Mouse (Mus musculus) mouse trophoblast stem cell (cell line): ENCODE data around the gene Ccdc117.
"Not testable (repeated sequence)": the region's sequence is repeated elsewhere in the genome, so short reads cannot be mapped to it uniquely, and the experiment has no call there.

Source experiments
- in situ Hi-C, 2 experiments: fragments of 300-500 bp; cut with MseI, MboI; formaldehyde crosslinking; loops; 2 replicates in 1 of 2; 3 replicates in 1 of 2; pipeline ENCODE4 v1.15.1; 2025

Ccdc117 gene

GRCm38 (mm10) chr11:5541799-5542481 is at the start of gene Ccdc117:
Ccdc117 (minus strand) TSS chr11:5542187.
- in situ Hi-C loops, result no loop called here

- in situ Hi-C loops, result no loop called here
These were observed 33.1 kb upstream of the Ccdc117 start for GRCm38 (mm10) chr11:5575046-5575445.

- in situ Hi-C loops, result no loop called here
These were observed 31.8 kb upstream of the Ccdc117 start for GRCm38 (mm10) chr11:5573821-5574220.

GRCm38 (mm10) chr11:5571856-5572255 is 29.9 kb upstream of the Ccdc117 start:
- in situ Hi-C loops, result no loop called here

- in situ Hi-C loops, result no loop called here
These were observed 27.5 kb upstream of the Ccdc117 start, which contains the start of gene Ankrd36 for GRCm38 (mm10) chr11:5569474-5569873. Ankrd36 (plus strand) TSS chr11:5569684.

GRCm38 (mm10) chr11:5568082-5568481 is 26.1 kb upstream of the Ccdc117 start:
- in situ Hi-C loops, result no loop called here

- in situ Hi-C loops, result no loop called here
These were observed 25.7 kb upstream of the Ccdc117 start for GRCm38 (mm10) chr11:5567654-5568053.

GRCm38 (mm10) chr11:5566506-5566905 is 24.5 kb upstream of the Ccdc117 start:
- in situ Hi-C loops, result no loop called here

GRCm38 (mm10) chr11:5565596-5565995 is 23.6 kb upstream of the Ccdc117 start:
- in situ Hi-C loops, result no loop called here

- in situ Hi-C loops, result no loop called here
These were observed 21.9 kb upstream of the Ccdc117 start for GRCm38 (mm10) chr11:5563898-5564297.

- in situ Hi-C loops, result no loop called here
These were observed 20.8 kb upstream of the Ccdc117 start for GRCm38 (mm10) chr11:5562625-5563268.

GRCm38 (mm10) chr11:5560273-5560672 is 18.3 kb upstream of the Ccdc117 start:
- in situ Hi-C loops, result no loop called here

GRCm38 (mm10) chr11:5551931-5552330 is 9.9 kb upstream of the Ccdc117 start:
- in situ Hi-C loops, result no loop called here

GRCm38 (mm10) chr11:5551430-5551829 is 9.4 kb upstream of the Ccdc117 start:
- in situ Hi-C loops, result no loop called here

GRCm38 (mm10) chr11:5546693-5547092 is 4.7 kb upstream of the Ccdc117 start:
- in situ Hi-C loops, result no loop called here

GRCm38 (mm10) chr11:5545457-5545856 is 3.5 kb upstream of the Ccdc117 start:
- in situ Hi-C loops, result no loop called here

GRCm38 (mm10) chr11:5544709-5545108 is 2.7 kb upstream of the Ccdc117 start:
- in situ Hi-C loops, result not testable (repeated sequence)

- in situ Hi-C loops, result no loop called here
These were observed 1.3 kb upstream of the Ccdc117 start for GRCm38 (mm10) chr11:5543281-5543680.

- in situ Hi-C loops, result no loop called here
These were observed 647 bp upstream of the Ccdc117 start for GRCm38 (mm10) chr11:5542482-5543185.

GRCm38 (mm10) chr11:5541230-5541798 is 673 bp downstream of the Ccdc117 start:
- in situ Hi-C loops, result no loop called here

GRCm38 (mm10) chr11:5540331-5540730 is 1.7 kb downstream of the Ccdc117 start:
- in situ Hi-C loops, result no loop called here

GRCm38 (mm10) chr11:5537454-5537853 is 4.5 kb downstream of the Ccdc117 start:
- in situ Hi-C loops, result not testable (repeated sequence)
